Mouse (Mus musculus) granulocyte monocyte progenitor cell, adult 5-6 weeks (primary cell): Measurements from ENCODE around the gene Arhgef1. TPM values are rescaled to one million over a fixed set of nuclear protein-coding genes. Genes with fewer than 3 reads are reported as not detected.

Experiments used
- ATAC-seq: replicated peaks from 2 replicates; pipeline ENCODE4 v1.8.0; 2016; ENCODE audit warnings: mild to moderate bottlenecking, moderate TSS enrichment, inconsistent platforms; ENCODE audit not compliant: poor library complexity, severe bottlenecking
- total RNA-seq, 2 experiments: library from RNA; stranded (forward) in 1 of 2; stranded (reverse) in 1 of 2; fragments of 200-712, 200-1000 nt in 1 of 2; fragments of >200 nt in 1 of 2; fragmentation: Nextera tagmentation in 1 of 2; gene quantifications; 2 replicates each; pipeline ENCODE4 v1.2.3; 2014 to 2017

Arhgef1 gene
- total RNA-seq (2014; fragmentation: Nextera tagmentation) (81.5 and 141 TPM in 2 replicates), total RNA-seq (2017) (36.5 and 50.2 TPM in 2 replicates)

DNA sequence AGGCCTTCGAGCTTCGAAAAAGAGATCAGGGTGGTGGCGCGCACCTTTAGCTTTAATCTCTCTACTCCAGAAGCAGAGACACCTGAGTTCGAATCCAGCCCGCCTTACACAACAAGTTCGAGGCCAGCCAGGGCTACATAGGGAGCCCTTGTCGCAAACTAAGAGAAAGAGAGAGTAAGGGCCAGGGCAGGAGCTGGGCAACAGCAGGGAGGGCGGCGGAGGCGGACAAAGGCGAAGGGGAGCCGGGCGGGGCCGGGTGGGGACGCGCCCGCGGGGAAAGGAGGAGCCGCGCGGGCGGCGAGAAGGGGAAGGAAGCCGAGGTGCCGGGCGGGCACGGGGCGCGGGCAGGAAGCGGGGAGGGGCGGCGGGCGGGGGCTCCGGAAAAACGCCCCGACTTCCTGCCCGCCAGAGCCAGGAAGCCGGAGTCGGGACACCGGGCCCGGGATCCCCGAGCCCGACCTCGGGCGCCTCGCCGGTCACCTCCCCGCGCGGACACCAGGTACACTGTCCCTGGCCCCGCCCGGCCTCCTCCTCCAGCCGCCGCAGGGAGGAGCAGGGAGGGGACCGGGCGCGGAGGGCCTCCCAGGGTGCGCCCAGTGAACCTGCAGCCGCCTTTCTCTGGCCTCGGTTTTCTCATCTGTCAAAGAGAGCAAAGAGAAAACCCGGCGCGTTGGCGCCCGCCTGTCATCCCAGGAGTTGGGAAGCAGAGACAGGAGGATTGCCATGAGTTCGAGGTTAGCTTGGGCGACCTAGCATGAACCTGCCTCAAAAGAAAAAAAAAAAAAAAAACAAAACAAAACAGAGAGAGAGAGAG lies at the start of gene Arhgef1:
TSS of gene Arhgef1 (plus strand) at position 283 of the 814 bp plus-strand sequence.
- peak; percentile 32 for ATAC-seq

DNA sequence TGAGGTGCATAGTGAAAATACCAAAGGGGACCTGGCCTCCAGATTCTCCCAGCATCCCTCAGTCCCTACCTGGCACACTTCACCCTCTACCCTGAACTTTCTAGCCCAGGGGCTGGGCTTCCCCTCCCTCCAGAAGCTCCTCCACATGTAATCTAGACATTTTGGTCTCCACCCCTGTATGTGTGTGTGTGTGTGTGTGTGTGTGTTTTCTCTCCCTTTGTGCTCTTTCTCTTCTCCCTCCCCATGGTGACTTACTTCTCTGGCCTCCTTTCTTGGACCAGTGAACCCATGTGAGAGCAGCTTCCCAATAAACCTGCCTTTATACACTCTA lies 49.5 kb upstream of the Arhgef1 start:
- no peak for ATAC-seq

DNA sequence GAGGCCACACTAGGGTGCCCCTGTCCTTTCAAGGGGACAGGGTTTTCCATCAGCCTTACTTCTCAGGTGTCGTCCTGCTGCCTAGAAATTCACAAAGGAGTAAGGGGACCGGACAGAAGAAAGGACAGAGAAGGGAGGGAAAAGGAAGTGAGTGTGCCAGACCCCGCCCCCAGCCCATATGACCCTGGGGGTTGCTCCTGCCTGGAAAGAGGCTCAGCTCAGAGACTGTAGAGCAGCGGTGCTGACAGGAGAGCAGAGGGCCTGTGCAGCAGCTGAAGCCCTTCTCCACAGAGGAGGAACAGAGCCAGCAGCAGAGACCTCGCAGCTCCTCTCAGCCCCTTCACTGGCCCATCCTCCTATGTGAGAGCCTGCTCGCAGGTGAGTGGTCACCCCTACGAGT lies 49.0 kb upstream of the Arhgef1 start:
- ATAC-seq = 0 out of 2 replicates have a peak, but pooled peaks have one; percentile 13

DNA sequence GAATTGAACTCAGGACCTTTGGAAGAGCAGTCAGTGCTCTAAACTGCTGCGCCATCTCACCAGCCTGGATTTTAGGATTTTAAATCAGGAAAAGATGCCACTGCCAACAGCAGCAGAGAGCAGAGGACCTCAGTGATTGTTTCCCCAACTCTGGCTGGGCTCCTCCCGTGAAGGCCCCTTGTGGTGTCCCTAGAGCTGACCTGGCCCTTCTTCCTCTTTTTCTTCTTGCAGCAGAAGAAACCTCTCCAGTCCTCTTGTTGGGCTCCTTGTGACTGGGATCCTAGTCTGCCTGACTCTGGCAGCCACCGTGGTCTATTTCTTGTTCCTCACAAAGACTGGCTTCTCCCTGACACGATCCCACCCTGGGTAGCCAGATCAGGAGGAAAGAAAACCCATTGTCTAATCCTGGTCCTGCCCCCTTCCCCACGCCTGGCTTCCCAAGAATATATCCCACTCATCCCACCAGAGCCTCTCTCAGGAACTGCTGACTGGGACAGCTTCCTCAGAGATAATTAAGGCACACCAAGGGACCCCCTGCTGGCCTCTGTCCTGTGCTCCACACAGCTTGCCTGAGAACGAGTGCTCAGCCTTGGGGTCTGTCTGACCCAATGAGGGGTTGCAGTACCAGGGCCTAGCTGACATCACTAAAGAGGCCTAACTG lies 46.1 kb upstream of the Arhgef1 start:
- peak; percentile 64 for ATAC-seq

DNA sequence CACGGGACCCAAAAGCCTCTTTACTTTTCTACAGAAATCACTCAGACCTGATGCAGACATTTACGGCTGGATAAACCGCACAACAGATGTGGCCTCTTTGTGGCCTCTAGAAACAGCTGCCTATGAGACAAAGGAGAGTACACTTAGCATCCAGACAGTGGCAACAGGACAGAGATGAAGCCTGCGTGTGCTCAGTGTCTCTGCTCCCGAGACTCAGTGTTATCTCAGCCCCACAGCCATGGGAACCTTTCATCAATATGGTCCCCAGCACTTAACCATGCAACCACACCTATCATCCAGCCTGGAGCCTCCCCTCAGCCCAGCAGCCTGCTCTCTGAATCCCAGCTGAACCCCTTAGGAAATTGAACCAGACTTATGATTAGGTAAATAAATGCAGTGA lies 43.5 kb upstream of the Arhgef1 start:
- no peak for ATAC-seq

DNA sequence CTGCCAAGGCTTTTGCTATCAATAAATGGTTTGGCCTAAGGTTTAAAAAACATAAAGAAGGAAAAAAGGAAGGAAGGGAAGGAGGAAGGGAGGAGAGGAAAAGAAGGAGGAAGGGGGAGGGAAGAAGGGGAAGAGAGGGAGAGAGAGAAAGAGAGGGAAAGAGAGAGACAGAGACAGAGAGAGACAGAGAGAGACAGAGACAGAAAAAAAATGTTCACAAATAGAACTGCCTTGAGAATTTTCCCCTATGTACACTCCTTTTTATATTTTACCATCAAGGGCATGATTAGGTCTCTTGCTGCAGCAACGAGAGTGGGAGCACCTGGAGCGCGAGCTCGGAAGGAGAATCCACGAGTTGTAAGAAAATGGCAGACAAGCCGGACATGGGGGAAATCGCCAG lies 40.8 kb upstream of the Arhgef1 start, which contains the start of gene Gm9844:
TSS of gene Gm9844 (plus strand) at position 301 of the 400 bp plus-strand sequence.
- no peak for ATAC-seq

DNA sequence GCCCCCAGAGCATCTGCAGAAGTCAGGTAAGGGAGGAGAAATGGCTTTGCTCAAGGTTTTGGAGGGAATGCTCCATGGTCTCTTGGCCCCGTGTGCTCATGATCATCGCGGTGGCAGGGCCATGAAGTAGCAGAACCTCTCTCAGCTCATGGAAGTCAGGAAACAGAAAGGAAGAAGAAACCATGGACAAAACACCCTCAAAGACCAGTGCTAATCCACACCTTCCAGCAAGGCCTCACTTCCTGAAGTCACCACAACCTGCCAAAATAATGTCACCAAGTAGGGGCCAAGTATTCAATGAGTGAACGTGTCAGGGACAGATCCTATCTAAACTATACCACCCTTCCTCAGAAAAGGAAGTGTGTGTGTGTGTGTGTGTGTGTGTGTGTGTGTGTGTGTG lies 39.9 kb upstream of the Arhgef1 start:
- ATAC-seq = peak; percentile 14; the same call in 1 of the 2 replicates

DNA sequence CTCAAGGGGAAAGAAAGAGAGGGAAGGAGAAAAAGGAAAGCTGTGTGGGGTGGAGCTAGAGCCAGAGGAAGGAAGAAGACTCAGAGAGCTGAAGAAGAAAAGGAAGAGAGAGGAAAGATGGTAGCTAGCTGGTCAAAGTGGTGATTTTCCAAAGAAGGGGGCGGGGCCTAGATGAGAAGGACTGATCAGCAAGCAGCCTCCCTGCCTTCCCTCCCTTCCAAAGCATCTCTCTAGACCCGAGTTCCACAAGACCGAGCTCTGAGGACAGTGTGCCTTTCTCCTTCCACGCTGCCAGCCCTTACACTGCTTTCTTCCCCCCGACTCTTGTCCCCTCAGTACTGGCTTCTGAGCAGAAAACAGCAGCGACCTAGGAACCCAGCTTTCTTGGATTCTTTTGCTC lies 38.6 kb upstream of the Arhgef1 start:
- ATAC-seq = no peak; the same call in 1 of the 2 replicates

DNA sequence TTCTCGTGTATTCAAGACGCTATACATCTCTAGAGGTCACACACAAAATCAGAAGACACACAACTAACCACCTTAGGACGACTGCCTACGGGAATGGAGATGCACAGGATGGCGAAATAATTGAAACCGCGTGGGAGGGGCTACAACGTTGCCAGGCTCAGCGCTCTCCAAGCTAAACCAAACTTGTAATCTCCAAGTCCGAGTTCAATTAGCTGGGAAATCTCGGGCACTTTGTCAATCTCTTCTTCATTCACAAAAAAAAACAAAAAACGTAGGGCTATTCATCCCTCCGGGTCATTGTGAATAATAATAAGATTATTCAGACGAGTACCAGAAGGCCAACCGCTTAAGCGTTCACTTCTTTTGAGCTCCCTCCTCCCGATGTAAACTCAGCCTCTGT lies 33.6 kb upstream of the Arhgef1 start:
- ATAC-seq = peak; percentile 38; the same call in 1 of the 2 replicates

DNA sequence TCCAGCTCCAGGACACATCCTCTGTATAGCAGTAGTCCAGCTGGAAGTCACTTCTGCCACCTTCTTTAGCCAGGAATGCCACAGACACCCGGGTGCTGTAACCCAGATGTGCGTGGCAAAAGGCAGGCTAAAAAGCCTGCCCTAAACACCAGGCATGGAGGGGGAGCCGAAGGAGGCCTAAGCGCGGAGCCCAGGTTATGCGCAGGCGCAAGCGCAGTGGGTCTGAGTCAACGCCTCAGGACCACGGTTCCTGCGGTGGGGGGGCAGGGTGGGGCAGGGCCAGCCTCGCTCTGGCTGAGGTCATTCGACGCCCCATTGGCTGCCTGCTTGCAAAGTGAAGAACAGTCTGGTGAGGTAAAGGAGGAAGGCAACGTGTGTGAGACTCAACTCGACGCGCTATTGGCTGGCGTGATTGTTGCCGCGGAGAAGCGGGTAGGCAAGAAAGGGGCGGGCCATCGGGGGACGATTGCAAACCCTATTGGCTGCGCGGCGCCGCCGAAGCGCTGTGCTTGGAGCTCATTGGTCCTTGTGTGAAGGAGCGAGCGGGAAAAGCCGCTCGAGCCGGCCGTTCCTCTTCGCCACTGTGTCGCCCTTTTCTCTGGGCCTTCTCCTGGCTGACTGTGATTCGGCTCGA lies 33.1 kb upstream of the Arhgef1 start, which contains the start of the genes Lypd4 and Dmrtc2:
TSS of gene Lypd4 (minus strand) at position 410 of the 634 bp plus-strand sequence.
TSS of gene Dmrtc2 (plus strand) at position 526 of the 634 bp plus-strand sequence.
- peak; percentile 11; the same call in 1 of the 2 replicates for ATAC-seq

DNA sequence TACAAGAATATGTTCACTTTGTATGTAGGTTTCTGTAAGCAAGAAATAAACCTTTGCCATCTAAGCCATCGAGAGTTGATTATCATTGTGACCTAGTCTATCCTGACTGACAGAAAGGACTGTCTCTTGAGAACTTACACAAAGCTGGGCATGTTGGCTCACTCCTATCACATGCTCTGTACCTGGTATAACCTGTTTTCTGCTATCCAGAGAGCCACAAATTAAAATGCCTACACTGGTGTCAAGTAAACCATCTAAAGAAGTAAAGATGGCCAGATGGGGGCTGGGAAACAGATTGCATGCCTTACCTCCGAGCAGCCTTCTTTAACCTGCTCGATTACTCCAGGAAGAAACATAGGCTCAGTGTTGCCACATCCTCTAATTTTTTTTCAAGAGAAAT lies 25.1 kb upstream of the Arhgef1 start:
- ATAC-seq = peak; percentile 24; the same call in 1 of the 2 replicates

DNA sequence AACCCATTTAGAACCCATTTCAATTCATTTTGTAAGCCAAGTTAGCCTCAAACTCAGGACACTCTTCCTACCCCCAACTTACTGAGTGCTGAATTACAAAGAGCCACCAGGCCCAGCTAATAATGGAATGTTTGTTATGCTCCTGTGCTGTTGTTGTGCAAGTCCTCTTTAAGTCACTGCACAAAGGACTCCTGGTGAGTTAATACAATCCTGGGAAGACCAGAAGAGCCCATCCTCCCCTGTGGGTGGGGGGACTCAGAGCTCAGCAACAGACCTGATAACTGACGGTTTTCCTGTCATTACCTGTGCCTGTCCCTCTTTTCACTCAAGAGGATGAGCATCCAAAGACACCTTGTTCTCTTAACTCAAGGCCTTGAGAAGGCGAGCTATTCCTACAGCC lies 23.1 kb upstream of the Arhgef1 start:
- no peak for ATAC-seq

DNA sequence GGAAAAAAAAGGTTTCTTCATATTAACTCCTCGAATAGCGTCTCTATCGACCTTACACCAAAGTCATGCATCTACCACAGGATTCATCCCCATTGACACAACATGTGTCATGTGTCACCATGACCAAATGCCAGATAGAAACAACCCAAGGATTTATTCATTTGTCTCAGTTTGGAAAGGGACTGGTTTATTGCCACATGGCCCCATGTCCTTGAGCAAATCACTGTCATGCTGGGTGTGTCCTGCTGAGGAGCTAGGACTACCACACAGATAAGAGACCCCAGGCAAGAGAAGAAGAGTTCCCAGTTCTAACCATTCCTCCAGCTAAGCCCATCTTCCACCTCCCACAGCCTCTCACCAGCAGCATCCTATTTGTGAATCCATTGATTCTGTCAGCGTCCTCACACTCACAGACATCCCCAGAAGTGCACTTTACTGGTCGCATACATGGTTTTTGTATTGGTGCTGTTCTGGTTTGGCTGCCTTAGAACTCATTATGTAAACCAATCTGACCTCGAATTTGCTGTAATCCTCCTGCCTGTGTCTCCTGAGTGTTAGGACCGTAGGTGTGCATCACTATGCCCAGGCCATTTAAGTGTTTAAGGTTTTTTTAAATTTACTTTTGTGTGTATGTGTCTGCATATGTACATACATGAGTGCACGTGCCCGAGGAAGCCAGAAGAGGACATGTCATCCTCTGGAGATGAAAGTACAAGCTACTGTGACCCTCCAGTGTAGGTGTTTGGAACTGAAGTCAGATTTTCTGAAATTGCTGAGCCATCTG lies 20.1 kb upstream of the Arhgef1 start:
- ATAC-seq = no peak

DNA sequence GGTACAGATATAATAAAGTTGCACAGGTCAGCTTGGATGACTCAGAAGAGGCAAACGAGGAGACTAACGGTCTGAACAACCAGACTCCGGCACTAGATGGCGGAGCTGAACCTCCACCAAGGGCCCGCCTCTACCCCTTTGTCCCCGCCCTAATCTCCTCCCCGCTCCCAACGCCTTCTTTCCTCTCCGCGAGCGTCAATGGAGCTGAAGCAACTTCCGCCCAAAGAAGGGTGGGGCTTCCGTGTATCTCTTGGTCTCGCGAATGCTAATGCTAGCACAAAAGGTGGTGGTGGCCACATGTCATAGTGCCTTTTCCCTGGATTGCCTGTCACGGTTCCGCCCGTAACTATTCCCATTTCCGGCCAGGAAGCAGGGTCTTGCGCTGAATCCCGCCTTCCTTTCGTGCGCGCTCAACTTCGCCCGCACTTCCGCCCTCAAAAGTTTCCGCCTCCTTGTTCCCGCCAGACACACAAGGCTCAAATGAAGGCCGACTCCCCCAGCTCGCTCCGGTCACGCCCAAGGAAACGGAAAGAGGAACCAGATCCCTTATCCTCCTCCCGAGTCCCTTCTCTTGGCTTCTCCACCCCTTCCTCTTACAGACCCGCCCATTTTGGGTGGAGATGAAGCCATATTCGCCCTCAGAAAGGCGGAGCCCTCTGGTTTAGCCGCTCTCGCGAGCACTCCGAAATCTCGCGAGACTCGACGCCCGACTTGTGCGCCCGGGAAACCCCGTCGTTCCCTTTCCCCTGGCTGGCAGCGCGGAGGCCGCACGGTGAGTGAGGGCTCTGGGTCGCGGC lies 18.6 kb upstream of the Arhgef1 start, which contains the start of gene Rps19:
TSS of gene Rps19 (plus strand) at position 476 of the 797 bp plus-strand sequence.
- peak; percentile 87 for ATAC-seq

DNA sequence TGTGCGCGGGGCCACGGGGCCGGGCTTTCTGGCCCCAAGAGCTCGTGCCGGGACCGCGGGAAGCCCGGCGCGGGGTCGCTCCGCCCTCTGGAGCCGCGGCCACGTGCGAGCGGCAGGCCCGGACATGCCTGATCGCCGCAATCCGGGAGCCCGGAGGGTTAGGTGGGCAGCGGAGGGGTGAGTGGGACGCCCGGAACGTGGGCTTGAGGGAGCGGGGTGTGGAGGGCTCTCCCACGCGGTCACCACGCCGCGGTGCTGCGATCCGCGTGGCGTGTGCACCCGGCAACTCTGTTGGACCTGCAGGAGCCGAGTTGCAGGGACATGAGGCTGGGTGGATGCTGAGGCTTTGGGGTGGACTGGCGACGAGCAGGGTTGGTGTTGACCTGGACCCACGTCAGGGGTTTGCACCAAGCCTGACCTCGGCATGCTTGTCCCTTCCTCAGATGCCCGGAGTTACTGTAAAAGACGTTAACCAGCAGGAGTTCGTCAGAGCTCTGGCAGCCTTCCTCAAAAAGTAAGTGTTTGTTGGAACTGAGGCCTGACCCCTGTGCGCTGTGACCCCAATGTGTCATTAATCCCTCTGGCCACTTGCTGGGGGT lies 17.9 kb upstream of the Arhgef1 start:
- no peak; the same call in 1 of the 2 replicates for ATAC-seq

DNA sequence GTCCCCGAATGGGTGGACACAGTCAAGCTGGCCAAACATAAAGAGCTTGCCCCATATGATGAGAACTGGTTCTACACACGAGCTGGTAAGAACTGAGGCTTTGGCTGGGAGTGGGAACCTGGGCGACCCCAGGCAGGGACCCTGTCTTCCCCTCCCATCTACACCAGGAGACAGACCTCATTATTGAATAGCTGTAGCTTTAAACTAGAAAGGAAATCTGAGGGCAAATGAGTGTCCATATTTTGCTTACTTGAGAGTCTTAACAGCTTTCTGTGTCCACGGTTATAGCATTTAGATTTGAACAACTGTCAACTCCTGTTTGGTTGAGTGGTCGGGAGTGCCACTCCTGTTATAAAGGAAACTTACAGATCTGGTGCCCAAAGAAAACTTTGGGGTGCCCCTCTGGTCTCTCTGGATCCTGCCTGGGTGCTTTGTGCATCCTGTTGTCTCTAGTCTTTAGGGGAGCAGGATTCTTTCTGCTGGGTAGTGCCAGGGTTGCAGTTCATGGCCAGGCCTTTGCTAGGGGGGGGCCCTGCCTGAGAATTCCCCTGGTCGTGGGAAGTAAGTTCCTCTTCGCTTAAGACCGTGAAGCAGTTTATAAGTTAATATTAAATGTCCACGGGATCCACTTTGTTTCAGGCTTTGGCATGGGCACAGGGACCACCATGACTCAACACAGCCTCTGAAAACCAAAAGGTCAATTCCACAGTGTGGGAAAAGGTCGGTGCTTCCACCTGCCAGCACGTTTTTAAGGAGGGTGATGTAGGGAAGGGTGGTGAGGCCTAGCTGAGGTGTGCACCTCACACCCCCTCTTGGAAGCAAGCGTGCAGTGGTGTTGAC lies 17.0 kb upstream of the Arhgef1 start:
- ATAC-seq = no peak

DNA sequence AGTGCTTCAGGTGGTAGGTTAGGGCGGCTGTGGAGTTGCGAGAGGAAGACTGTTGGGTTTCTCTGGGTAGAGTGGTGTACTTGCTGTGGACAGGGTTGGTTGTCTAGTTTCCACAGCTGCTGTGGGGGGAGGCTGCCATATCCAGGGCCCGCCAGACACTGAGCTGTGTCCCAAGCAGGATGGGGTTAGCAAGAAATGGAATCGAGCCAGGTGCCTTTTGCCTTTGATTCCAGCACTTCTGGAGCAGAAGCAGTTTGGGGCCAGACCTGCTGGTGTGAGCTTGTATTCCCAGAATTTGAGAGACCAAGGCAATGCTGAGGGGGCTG lies 16.4 kb upstream of the Arhgef1 start:
- ATAC-seq = no peak

DNA sequence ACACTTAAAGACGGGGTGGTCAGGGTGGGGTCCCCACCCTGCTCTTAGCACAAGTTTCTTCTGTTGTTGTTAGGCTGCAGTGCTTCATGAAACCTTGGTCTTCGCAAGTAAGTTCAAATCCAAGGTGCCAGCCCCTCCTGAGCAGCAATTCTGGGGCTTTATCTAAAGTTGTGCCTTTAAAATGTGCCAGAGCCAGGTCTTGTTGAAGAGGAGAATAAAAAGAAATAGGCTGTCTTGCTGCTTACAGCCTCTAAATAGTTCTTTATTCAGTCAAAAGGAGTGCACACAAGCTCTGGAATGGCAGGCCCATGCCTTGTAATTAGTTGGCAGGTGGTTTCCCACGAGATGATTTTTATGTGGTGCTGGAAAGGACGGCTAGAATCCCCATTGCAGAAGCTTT lies 15.6 kb upstream of the Arhgef1 start:
- no peak for ATAC-seq
